Mouse (Mus musculus) spleen, postnatal 14 days (tissue): ENCODE measurements around the gene Epb41l4b.
A peak's percentile ranks its signal among the peaks of the same experiment; 100 is the strongest.

ENCODE experiments used
- DNase-seq, 2 experiments: peaks; one replicate each; pipeline ENCODE4 v3.0.0; 2021 to 2022; ENCODE audit warnings: low spot score in 2 of 2

The Epb41l4b gene

GRCm38 (mm10) chr4:57015032-57015431 is 128.2 kb downstream of the Epb41l4b start:
- DNase-seq = no peak

- no peak for DNase-seq
These were observed 131.7 kb downstream of the Epb41l4b start for GRCm38 (mm10) chr4:57011454-57012046.

GRCm38 (mm10) chr4:57010919-57011318 is 132.3 kb downstream of the Epb41l4b start:
- DNase-seq = no peak

- no peak for DNase-seq
These were observed 132.8 kb downstream of the Epb41l4b start for GRCm38 (mm10) chr4:57010425-57010824.

GRCm38 (mm10) chr4:57007717-57008116 is 135.5 kb downstream of the Epb41l4b start:
- no peak for DNase-seq

- DNase-seq = no peak
These were observed 138.2 kb downstream of the Epb41l4b start for GRCm38 (mm10) chr4:57005011-57005410.

GRCm38 (mm10) chr4:57003886-57004285 is 139.4 kb downstream of the Epb41l4b start:
- no peak for DNase-seq

- no peak for DNase-seq
These were observed 140.5 kb downstream of the Epb41l4b start for GRCm38 (mm10) chr4:57002751-57003150.

GRCm38 (mm10) chr4:57001437-57001836 is 141.8 kb downstream of the Epb41l4b start:
- no peak for DNase-seq

GRCm38 (mm10) chr4:56993331-56993730 is 149.9 kb downstream of the Epb41l4b start:
- DNase-seq = no peak

- no peak for DNase-seq
These were observed 151.3 kb downstream of the Epb41l4b start for GRCm38 (mm10) chr4:56991951-56992350.

- no peak for DNase-seq
These were observed 153.0 kb downstream of the Epb41l4b start, which contains the start of gene Frrs1l for GRCm38 (mm10) chr4:56990215-56990584. Frrs1l (minus strand) TSS chr4:56990391.

- no peak for DNase-seq
These were observed 153.6 kb downstream of the Epb41l4b start for GRCm38 (mm10) chr4:56989431-56990214.

GRCm38 (mm10) chr4:56965586-56966179 is 177.6 kb downstream of the Epb41l4b start:
- no peak for DNase-seq

GRCm38 (mm10) chr4:56963687-56964086 is 179.6 kb downstream of the Epb41l4b start:
- no peak for DNase-seq

GRCm38 (mm10) chr4:56961320-56961925 is 181.8 kb downstream of the Epb41l4b start:
- DNase-seq = no peak

- DNase-seq = no peak
These were observed 185.7 kb downstream of the Epb41l4b start for GRCm38 (mm10) chr4:56957518-56957917.

GRCm38 (mm10) chr4:56953235-56953634 is 190.0 kb downstream of the Epb41l4b start:
- no peak for DNase-seq

GRCm38 (mm10) chr4:56951701-56952100 is 191.5 kb downstream of the Epb41l4b start:
- no peak for DNase-seq

GRCm38 (mm10) chr4:56949494-56949893 is 193.7 kb downstream of the Epb41l4b start:
- no peak for DNase-seq

- peak; percentile 75 to 84 for DNase-seq
These were observed 196.3 kb downstream of the Epb41l4b start, which contains the start of gene Tmem245 for GRCm38 (mm10) chr4:56946641-56947640. Tmem245 (minus strand) TSS chr4:56947437.
